Mouse (Mus musculus): ENCODE data around the gene Plk3. TPM values are rescaled to one million over a fixed set of nuclear protein-coding genes. Genes with fewer than 3 reads are reported as not detected.

Gene Plk3
- total RNA-seq, 1 experiment from 2014 or later, result 4.6 TPM

- DNase-seq, result no peak
These were observed 4.8 kb upstream of the Plk3 start for GRCm38 (mm10) chr4:117138295-117139216.

GRCm38 (mm10) chr4:117136034-117136433, 2.3 kb upstream of the Plk3 start:
- DNase-seq, result peak; percentile 53

GRCm38 (mm10) chr4:117134601-117134995, 835 bp upstream of the Plk3 start:
- no peak for DNase-seq

- DNase-seq, result no peak
These were observed 382 bp downstream of the Plk3 start for GRCm38 (mm10) chr4:117133366-117133796.

- no peak for DNase-seq
These were observed 994 bp downstream of the Plk3 start for GRCm38 (mm10) chr4:117132794-117133143.

- DNase-seq, result no peak
These were observed 1.6 kb downstream of the Plk3 start for GRCm38 (mm10) chr4:117131890-117132793.

GRCm38 (mm10) chr4:117131198-117131597, 2.6 kb downstream of the Plk3 start:
- DNase-seq, result no peak

- no peak for DNase-seq
These were observed 3.0 kb downstream of the Plk3 start for GRCm38 (mm10) chr4:117130790-117131189.

- DNase-seq, result no peak
These were observed 5.6 kb downstream of the Plk3 start for GRCm38 (mm10) chr4:117127991-117128686.

- no peak for DNase-seq
These were observed 7.0 kb downstream of the Plk3 start, which contains the start of gene Tctex1d4 for GRCm38 (mm10) chr4:117126675-117127290. Gene Tctex1d4, plus strand, starts transcription at chr4:117126794.

GRCm38 (mm10) chr4:117125910-117126674, 7.7 kb downstream of the Plk3 start:
- DNase-seq, result peak; percentile 54

GRCm38 (mm10) chr4:117125348-117125909, 8.3 kb downstream of the Plk3 start, which contains the start of gene Btbd19:
Gene Btbd19, minus strand, starts transcription at chr4:117125725.
- peak; percentile 51 for DNase-seq

GRCm38 (mm10) chr4:117124518-117125347, 9.0 kb downstream of the Plk3 start:
- DNase-seq, result no peak

- no peak for DNase-seq
These were observed 9.6 kb downstream of the Plk3 start for GRCm38 (mm10) chr4:117124218-117124517.

- no peak for DNase-seq
These were observed 10.1 kb downstream of the Plk3 start for GRCm38 (mm10) chr4:117123546-117124217.

GRCm38 (mm10) chr4:117122209-117122608, 11.6 kb downstream of the Plk3 start:
- no peak for DNase-seq

- peak; percentile 88 for DNase-seq
These were observed 13.0 kb downstream of the Plk3 start for GRCm38 (mm10) chr4:117120445-117121414.

GRCm38 (mm10) chr4:117120052-117120444, 13.7 kb downstream of the Plk3 start:
- no peak for DNase-seq
